Mouse (Mus musculus) ES-E14 (cell line): ENCODE measurements around the gene Man1c1. TPM values are rescaled to one million over a fixed set of nuclear protein-coding genes. Genes with fewer than 3 reads are reported as not detected.

Experiments
- DNase-seq: peaks from one replicate; pipeline ENCODE4 v3.0.0-alpha.2; 2013; ENCODE audit warnings: low read depth, low spot score
- H3K27ac ChIP-seq: 2 replicates; pipeline ENCODE4 v1.5.1; 2012; ENCODE audit warnings: low read depth, mild to moderate bottlenecking, low read length, moderate library complexity, mixed read lengths; ENCODE audit not compliant: poor library complexity, insufficient read depth, severe bottlenecking
- H3K36me3 ChIP-seq: 2 replicates; pipeline ENCODE4 v1.6.1; 2012; ENCODE audit warnings: mild to moderate bottlenecking, low read length, moderate library complexity, mixed read lengths; ENCODE audit not compliant: control insufficient read depth, poor library complexity, insufficient read depth, severe bottlenecking
- H3K4me1 ChIP-seq, 2 experiments: fragments of 150-350 bp in 1 of 2; sonication (generic) in 1 of 2; 2 replicates each; pipeline ENCODE4 v1.6.1; 2012; ENCODE audit warnings: low read length in 2 of 2, mild to moderate bottlenecking in 1 of 2, mixed read lengths in 1 of 2; ENCODE audit not compliant: control insufficient read depth in 2 of 2, insufficient read depth in 2 of 2, poor library complexity in 1 of 2
- H3K4me3 ChIP-seq, 2 experiments: fragments of 150-350 bp in 1 of 2; sonication (generic) in 1 of 2; 2 replicates each; pipeline ENCODE4 v1.5.1; 2012; ENCODE audit warnings: low read length in 2 of 2, low read depth in 1 of 2, mild to moderate bottlenecking in 1 of 2, mixed read lengths in 1 of 2; ENCODE audit not compliant: insufficient read depth in 1 of 2, poor library complexity in 1 of 2, severe bottlenecking in 1 of 2
- H3K9ac ChIP-seq: 2 replicates; pipeline ENCODE4 v1.6.1; 2012; ENCODE audit warnings: low read depth, mild to moderate bottlenecking, low read length, mixed read lengths; ENCODE audit not compliant: poor library complexity, insufficient read depth, severe bottlenecking
- H3K9me3 ChIP-seq: fragments of 150-350 bp; sonication (generic); 2 replicates; pipeline ENCODE4 v1.6.1; 2012; ENCODE audit warnings: low read depth, mild to moderate bottlenecking, low read length; ENCODE audit not compliant: control insufficient read depth, insufficient read depth
- CHD2 ChIP-seq: IDR thresholded peaks from 2 replicates; pipeline ENCODE4 v1.6.1; 2014; ENCODE audit warnings: mild to moderate bottlenecking, low read depth, low read length, inconsistent platforms
- HCFC1 ChIP-seq: IDR thresholded peaks from 2 replicates; pipeline ENCODE4 v1.6.1; 2012; ENCODE audit warnings: low read length, inconsistent platforms, borderline replicate concordance; ENCODE audit not compliant: insufficient read depth
- MAFK ChIP-seq: IDR thresholded peaks from 2 replicates; pipeline ENCODE4 v1.6.1; 2014; ENCODE audit warnings: mild to moderate bottlenecking, low read depth, low read length, inconsistent platforms; ENCODE audit not compliant: insufficient read depth
- ZC3H11A ChIP-seq: IDR thresholded peaks from 2 replicates; pipeline ENCODE4 v1.6.1; 2012; ENCODE audit warnings: low read depth, mild to moderate bottlenecking, inconsistent platforms, low read length, borderline replicate concordance
- ZNF384 ChIP-seq: IDR thresholded peaks from 2 replicates; pipeline ENCODE4 v1.6.1; 2012; ENCODE audit warnings: low read depth, low read length, inconsistent platforms
- in situ Hi-C, 2 experiments: fragments of 600-800 bp; cut with MboI; formaldehyde crosslinking; loops; one replicate each; pipeline ENCODE4 v1.15.1; 2025; ENCODE audit warnings: low sequenced_read_pairs in 2 of 2, inconsistent platforms in 1 of 2; ENCODE audit not compliant: unreplicated experiment in 2 of 2
- total RNA-seq: library from RNA; depleted of rRNA; stranded (reverse); fragments of 300-350 nt; gene quantifications from 2 replicates; pipeline ENCODE4 v1.2.3, GENCODE M21; 2012

Gene Man1c1
- total RNA-seq, 1 experiment: 6.1 TPM

- Histone ChIP-seq H3K27ac (no peak overlapping the region), H3K4me1 (0 out of 4 replicates have a peak, but pooled peaks cover 0 to 3% of the 10 kb centered on the region in 2 experiments), H3K9me3 (no peaks in the 10 kb centered on the region), H3K36me3 (no peaks in the 10 kb centered on the region), H3K4me3 (no peak overlapping the region), H3K9ac (no peak overlapping the region)
- in situ Hi-C loops: no loop called here
- DNase-seq: no peak
- TF ChIP-seq MAFK: no peak
- TF ChIP-seq HCFC1: no peak
- TF ChIP-seq ZC3H11A: no peak
- no peak for TF ChIP-seq ZNF384
- no peak for TF ChIP-seq CHD2
These were observed 118.0 kb downstream of the Man1c1 start for GRCm38 (mm10) chr4:134586126-134586525.

- Histone ChIP-seq H3K9ac (no peak overlapping the region), H3K9me3 (no peaks in the 10 kb centered on the region), H3K36me3 (no peaks in the 10 kb centered on the region), H3K4me3 (no peak overlapping the region), H3K27ac (no peak overlapping the region), H3K4me1 (peaks cover 0 to 2% of the 10 kb centered on the region in 2 experiments; a peak in 1 of 4 replicates)
- in situ Hi-C loops: no loop called here
- TF ChIP-seq ZC3H11A (no peak), HCFC1 (no peak), ZNF384 (no peak), CHD2 (no peak), MAFK (no peak)
- DNase-seq: no peak
These were observed 120.6 kb downstream of the Man1c1 start for GRCm38 (mm10) chr4:134583513-134583912.

GRCm38 (mm10) chr4:134581365-134581764 lies 122.7 kb downstream of the Man1c1 start:
- H3K27ac ChIP-seq: no peak overlapping the region

GRCm38 (mm10) chr4:134580351-134581148 lies 123.5 kb downstream of the Man1c1 start:
- Histone ChIP-seq H3K4me1 (peaks cover 0 to 2% of the 10 kb centered on the region in 2 experiments; a peak in 1 of 4 replicates), H3K9ac (no peak overlapping the region), H3K27ac (no peak overlapping the region), H3K4me3 (no peak overlapping the region), H3K9me3 (no peaks in the 10 kb centered on the region), H3K36me3 (no peaks in the 10 kb centered on the region)
- DNase-seq: no peak
- TF ChIP-seq ZNF384: no peak
- no peak for TF ChIP-seq MAFK
- in situ Hi-C loops: no loop called here

More at GRCm38 (mm10) chr4:134581365-134581764, 122.7 kb downstream of the Man1c1 start:
- Histone ChIP-seq H3K9ac (no peak overlapping the region), H3K4me3 (no peak overlapping the region), H3K9me3 (no peaks in the 10 kb centered on the region), H3K36me3 (no peaks in the 10 kb centered on the region), H3K4me1 (peaks cover 0 to 2% of the 10 kb centered on the region in 2 experiments; a peak in 1 of 4 replicates)
- in situ Hi-C loops: no loop called here
- no peak for TF ChIP-seq ZC3H11A
- TF ChIP-seq MAFK: no peak
- no peak for TF ChIP-seq CHD2
- no peak for TF ChIP-seq ZNF384
- TF ChIP-seq HCFC1: no peak
- DNase-seq: no peak
